Mouse (Mus musculus) cerebellum, adult 11 months (tissue): ENCODE results near the gene Atp8a1.

ENCODE experiments used
- DNase-seq: peaks from one replicate; pipeline ENCODE4 v3.0.0; 2022

Gene Atp8a1

DNA sequence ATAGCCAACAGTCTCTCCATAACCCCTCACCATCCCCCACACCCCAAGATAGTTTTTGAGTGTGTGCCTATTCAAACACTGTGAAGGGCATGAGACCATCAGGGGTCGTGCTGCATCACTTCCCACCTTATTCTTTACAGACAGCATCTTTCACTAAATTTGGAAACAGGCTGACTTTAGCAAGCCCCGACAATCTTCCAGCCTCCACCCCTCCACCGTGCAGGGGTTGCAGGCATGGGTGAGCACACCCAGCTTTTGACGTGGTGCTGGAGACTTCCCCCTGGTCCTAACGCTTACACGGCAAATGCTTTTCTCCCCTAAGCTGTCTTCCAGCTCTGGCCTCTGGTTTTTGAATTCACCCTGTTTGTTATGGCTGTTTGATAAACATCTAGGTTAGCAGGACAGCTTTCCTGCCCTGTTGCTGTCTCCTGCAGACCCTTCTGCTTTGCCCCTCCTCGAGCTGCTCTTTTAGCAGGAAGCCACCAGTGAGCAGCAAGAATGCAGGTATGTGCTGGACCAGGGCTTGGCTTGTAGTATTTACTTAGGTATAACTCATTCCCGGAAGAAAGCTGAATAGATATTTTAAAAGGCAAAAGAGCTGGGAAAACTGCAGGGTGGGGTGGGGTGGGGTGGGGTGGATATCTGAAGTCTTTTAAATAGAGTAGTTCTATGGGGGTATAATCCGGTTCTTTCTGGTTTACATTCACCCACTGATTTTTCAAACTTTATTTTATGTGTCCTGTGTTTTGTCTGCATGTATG is 218.9 kb downstream of the Atp8a1 start:
- DNase-seq = no peak

DNA sequence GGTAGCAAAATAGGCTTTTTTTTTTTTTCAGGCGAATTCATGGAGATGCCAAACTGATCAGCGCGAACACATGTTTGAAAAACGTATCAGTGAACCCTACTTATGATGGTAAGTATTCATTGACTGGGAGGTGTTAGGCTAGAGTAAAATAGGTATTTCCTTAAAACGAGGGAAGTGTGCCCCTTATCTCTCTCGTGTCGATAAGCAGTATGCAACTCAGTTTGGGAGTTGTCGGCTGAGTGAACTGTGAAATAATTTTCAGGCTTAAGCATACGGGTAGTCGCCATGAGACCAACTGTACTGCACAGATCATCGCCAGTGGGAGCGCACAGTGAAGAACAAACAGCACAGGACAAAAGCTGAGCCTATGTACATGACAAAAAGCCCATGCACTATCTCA is 226.0 kb downstream of the Atp8a1 start:
- DNase-seq = no peak

DNA sequence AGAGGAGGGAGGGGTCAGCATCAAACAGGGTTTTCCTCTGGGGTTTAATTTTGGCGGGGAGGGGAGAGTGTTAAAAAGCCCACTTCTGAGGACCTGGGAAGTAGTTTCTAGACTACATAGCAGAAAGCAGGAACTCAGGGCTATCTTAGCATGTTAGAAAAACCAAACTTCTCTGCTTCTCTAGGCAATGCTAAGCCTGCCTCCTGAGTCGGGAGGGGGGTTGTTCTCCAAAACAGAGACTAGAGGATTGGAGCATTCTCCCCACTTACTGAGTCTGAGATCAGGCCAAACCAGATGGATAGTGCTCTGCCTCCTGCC is 237.8 kb downstream of the Atp8a1 start:
- no peak for DNase-seq

DNA sequence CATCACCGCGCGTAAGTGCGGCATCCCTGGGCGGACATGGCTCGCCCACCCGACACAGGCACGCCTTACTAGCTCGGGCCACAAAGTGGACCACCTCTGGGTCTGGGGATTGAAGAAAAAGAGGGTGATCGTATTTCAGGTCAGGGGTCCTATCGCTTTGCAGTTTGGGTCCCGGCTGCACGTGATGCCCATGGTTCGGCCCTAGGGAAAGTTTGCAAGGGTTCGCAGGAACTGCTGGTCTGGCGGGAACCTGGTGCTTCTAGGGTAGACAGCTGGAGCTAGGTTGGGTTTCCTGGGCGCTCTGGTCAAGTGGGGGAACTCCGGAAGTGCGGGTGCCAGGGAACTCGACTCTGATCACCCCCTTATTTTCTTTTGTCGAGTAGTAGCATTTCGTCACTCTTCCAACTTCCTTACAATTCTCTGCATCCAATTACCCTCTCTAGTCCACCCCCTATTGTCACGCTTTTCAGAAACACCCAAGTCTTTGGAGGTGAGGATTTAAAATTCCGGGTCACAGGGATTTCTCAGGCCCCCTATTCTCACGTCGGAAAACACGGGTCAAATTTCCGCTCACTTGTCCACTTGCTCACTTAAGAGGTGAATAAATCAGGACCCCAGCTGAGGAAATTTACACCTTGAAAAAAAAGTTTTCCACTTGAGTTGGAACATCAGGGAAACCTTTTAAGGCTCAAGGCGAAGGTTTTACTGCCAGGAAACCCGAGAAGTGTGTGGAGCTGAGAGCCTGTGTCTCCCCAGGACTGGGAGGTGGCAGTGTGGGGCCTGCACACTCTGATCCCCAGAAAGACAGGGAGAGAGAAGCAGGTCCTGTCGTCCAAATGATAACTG is 238.3 kb downstream of the Atp8a1 start:
- DNase-seq = no peak

DNA sequence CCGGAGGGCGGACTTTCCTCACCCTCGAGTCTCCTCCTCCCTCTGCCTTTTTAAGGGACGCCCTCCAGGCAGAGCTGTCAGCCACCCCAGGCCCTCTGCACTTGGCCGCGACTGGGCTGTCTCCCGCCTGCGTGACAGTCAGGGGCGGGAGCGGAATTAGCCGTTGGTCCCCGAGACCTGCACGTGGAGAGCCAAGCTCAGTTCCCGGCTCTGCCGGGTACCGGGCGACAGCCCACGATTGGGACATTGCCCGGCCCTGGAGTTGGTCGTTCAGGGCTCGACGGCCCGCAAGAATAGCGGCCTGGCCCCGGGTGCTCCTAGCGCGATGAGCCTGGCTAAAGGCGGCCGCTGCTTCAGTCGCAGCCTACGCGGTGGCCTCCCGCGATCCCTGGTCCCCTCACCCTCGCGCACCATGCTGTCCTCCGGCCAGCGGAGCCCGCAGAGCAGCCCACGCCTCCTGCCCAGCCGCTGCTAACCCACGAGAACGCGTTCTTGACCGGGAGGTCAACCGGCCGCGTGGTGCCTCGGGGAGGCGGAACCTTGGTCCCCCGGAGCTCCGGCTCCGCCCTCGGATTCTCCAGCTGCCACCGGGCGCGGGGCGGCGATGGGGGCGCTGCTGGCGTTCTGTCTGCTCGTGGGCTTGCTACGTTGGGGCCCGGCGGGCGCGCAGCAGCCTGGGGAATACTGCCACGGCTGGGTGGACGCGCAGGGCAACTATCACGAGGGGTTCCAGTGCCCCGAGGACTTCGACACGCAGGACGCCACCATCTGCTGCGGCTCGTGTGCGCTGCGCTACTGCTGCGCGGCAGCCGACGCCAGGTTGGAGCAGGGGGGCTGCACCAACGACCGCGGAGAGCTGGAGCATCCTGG is 239.2 kb downstream of the Atp8a1 start, which contains the start of gene Shisa3:
Gene Shisa3 (plus strand): TSS at position 79 of the 870 bp plus-strand sequence.
- DNase-seq = no peak

DNA sequence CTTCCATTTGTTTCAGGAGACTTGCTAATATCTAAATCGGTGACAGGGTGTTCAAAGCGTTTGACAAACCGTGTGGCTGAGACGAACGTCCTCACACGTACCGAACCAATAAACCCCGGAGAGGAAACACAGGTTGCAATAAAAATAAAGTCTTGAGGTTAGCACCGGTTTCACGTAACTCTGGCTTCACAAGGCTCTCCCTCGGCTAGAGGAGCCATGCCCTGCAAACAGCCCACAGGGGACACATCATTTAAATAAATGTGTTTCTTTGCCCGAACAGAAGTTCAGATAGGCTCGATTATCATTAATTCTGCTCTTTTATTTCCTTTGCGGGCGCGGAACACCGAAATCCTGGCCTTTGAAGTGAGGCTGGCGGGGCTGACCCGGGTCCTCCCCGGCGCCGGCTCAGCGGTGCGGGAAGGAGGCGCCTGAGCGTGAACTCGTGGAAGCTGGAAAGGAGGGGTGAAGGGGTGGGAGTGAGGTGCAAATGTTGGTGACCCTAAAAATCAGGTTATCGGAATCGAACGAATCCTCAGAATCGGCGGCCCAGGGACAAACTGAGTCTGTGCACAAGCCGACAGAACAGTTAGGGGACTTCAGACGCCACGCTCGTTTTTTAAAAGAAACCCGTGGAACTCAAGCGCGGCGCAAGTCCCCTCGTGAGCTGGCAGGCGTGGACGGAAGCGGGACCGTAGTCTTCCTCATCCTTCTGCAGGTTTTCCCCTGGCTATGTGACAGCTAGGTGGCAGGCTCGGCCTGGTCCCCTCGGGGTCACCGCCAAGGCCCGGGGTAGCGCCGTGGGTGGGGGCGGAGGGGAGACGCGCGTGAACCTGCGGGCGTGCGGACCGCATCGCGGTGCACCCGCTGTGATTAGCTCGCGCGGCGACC is 240.1 kb downstream of the Atp8a1 start:
- no peak for DNase-seq

DNA sequence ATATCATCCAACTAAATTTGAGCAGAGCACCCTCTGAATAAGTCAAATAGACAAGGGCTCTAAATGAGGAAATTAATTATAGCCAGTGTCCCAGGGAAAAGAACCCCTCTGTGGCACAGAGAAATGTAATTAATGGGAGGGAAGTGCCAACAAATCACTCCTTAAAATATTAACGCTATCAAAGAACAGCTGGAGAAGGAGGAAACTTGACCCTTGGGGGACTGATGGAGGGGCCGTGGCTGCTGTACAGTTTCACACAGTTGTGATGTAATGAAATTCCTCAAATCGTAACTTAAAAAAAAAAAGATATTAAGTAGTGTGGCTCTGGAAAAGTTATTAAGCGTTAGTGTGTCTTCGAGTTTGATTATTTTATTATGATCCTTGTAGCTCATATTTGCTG is 241.3 kb downstream of the Atp8a1 start:
- no peak for DNase-seq

DNA sequence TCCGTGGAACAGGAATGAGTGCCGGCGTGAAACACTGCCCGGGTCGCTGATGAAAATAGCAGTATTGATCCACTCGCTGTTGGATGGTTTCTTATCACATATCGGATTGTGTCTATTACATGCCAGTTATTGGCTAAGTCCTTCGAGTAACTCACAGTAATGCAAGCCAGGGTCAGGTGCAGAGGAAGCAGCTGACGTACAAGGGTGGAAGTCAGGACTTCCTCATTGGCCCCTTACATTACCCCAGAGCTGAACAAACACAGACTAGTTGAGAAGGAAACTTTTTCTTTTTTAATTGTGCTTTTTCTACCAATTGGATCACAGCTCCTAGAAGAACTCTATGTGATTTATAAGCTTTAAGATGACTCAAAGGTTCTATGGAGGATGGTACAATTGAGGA is 247.3 kb downstream of the Atp8a1 start:
- DNase-seq = no peak

DNA sequence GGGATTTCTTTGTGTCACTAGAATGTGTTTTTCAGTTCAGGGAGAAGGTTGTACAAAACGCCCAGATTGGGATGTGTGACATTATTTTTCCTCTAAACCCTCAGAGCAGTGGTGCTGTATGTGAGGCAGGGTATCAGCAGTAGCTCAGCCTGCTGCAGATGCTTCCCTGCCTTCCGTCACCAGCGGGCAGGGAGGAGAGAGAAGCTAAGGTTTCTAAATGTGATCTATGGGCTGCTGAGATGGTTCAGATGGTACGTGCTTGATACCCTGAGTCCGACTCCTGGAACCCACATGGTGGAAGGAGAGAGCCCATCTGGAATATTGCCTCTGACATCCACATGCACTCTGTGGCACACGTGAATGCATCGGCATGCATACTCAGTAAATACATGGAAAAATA is 251.6 kb downstream of the Atp8a1 start:
- no peak for DNase-seq

DNA sequence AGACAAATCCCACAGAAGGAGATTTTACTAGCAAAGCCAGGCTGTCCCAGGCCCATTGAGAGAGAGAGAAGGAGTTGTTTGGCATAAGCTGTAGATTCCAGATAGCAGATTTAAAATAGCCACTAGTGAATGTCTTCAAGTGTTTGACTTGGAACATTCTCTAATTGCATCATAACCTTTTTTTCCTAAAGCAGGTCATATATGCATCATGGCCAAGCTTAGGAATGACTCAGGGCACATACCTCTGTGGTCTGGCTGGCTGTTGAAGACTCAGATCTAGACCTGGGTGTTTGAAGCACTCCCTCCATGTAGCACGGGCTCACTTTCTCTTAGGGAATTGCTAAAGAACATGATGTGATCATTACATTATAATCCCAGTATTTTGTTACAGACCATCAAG is 252.2 kb downstream of the Atp8a1 start:
- no peak for DNase-seq

DNA sequence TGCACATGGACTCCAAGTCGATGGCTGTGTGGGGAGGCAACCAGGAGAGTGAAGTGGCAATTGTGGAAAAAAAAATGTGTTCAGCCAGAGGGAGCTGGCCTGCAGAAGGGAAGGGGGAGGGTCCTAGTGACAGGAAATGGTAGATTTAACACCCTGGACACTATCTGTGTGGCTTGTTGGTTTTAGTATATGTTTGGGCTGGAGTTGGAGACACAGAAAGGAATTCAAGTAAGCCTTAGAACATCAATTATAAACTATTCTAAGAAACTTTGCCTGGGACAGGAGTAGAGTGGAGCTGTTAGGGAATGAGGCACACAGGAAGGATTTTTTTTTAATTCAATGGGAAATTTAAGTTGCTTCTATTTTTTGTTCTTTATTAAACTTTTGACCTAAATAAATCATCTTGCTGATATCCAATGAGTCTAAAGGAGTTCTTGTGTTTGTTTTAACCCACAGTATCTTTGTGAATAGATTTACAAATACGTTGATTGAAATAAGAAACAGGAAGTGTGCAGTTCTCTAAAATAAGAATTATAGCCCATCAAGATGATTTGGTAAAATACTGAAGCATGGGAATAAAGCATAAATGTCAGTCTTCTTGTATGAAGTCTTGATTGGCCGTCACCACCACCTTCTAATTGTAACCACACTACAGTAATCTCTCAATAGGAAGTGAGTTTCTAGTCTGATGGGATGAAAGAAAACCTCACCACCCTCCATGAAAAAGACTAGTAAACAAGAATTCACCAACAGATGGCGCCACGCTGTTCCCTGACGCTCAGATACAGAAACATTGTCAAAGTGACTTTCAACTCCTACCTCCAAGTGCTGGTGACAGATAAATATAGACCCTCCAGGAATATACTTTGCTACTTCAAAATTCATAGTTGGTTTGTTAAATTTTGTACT is 267.3 kb downstream of the Atp8a1 start:
- no peak for DNase-seq

DNA sequence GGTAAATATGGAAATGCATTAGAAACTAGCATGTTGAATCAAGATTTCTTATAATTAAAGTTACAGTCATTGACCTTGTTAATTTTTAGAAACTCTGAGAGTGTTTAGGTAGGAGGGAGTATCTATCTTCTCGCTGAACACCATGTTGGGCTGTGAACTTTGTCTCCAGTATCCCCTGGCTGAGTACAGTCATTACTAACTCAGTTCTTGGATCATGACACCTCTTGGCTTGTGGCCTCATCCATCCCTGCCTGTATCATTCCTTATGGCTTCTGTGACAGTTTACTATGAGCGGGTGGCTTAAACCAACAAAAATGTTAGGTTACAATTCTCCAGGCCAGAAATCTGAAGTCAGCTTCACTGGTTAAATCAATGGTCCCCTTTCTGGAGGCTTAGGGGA is 271.5 kb downstream of the Atp8a1 start:
- DNase-seq = no peak

DNA sequence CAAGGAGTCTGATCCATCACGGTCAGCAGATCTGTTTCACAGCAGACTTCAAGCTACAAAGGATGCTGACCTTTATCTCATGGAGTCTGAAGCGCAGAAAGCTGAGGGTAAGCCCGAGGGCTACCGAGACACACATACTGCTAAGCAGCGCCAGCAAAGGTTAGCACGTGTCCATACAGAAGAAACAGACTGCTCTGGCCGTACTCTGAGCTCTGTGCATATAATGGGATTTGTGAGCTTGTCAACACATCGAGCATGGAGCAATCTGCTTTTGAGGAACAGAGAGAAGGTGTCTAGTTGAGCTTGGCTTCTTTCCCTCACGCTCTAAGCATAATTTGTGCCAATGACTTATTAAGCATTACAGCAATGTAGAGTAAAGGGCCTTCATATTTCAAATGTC is 273.2 kb downstream of the Atp8a1 start:
- no peak for DNase-seq

DNA sequence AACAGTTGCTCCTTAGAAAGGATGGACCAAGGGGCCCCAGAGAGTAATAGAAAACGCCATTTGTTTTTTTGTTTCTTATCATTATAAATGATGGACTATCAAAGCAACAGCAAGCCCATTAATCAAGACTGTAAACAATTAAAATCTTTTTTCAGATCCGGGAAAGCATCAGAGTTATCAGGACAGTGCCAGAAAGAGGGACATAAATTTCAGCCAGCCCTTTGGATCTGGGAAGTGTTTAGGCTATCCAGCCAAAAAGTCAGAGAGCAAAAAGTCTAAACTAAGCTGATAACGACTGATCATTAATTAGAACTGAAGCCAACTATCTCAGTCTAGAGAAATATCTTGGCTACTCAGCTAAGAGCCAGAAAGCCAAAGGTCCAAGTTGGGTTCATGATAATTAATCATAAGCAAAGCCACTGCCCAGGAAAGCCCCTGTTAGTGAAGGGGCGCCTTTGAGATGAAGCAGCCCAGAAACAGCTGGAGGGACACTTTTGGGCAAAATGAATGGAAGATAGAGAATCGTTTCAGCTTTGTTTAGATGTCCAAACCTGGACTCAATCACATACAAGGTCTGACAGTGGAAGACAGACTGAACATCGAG is 274.6 kb downstream of the Atp8a1 start:
- DNase-seq = no peak
